ENCODE assay signal across 24 mouse cellular contexts in genomic region chr10:12711332-12711831, GRCm38 (mm10).
DNase-seq lines count a peak whose midpoint lies in the region; ATAC-seq and TF ChIP-seq lines count a peak whose summit lies in the region.
"Had no signal": no experiment of that assay in that cellular context is flagged by ENCODE, and none has a peak within 500 bp of the region (broad histone marks: within the 10 kb centered on the region; RNA-seq: fewer than 3 reads in every experiment).

No protein-coding gene starts in this region.

- H3K9ac ChIP-seq in hindbrain, embryonic 12.5 days: no peak overlapping the region
- no peak overlapping the region for H3K9ac ChIP-seq in hindbrain, postnatal 0 days (replicated peaks; ENCODE audit: low read length)
- no peak overlapping the region for H3K9ac ChIP-seq in neural tube, embryonic 13.5 days
- H3K9ac ChIP-seq: forebrain, embryonic 13.5 days had no signal

- ATAC-seq in hindbrain, embryonic 12.5 days (ENCODE audit: low FRiP score): 0 out of 2 replicates have a peak, but pooled peaks have one; percentile 32
- no peak for ATAC-seq in hindbrain, postnatal 0 days
- peak; percentile 50; the same call in 1 of the 2 replicates for ATAC-seq in neural tube, embryonic 13.5 days (ENCODE audit: low read depth)
- ATAC-seq: CD4-positive, CD25-positive, alpha-beta regulatory T cell, adult 4 months; forebrain, embryonic 13.5 days; forebrain, embryonic 16.5 days; hindbrain, embryonic 16.5 days; inflammation-experienced regulatory T-cells, adult 6 months had no signal

- 55% methylated on average over 11 of the region's 11 CpGs for WGBS in hindbrain, embryonic 12.5 days
- WGBS in hindbrain, postnatal 0 days: 56% methylated on average over 11 of the region's 11 CpGs
- WGBS in neural tube, embryonic 13.5 days: 19% methylated on average over 11 of the region's 11 CpGs

- no peak for TF ChIP-seq POLR2A in brain, embryonic 14.5 days (IDR thresholded peaks at IDR 0.05; ENCODE audit: borderline replicate concordance, extremely low read depth, insufficient read depth, insufficient read length, poor library complexity, severe bottlenecking)

- no peak overlapping the region for H3K4me2 ChIP-seq in hindbrain, embryonic 12.5 days (replicated peaks)
- no peak overlapping the region for H3K4me2 ChIP-seq in hindbrain, postnatal 0 days (ENCODE audit: low read depth, low read length)
- no peak overlapping the region for H3K4me2 ChIP-seq in neural tube, embryonic 13.5 days
- H3K4me2 ChIP-seq: forebrain, embryonic 13.5 days; heart, embryonic 11.5 days had no signal

- peak; percentile 63 for DNase-seq in heart, adult 11 months
- no peak for DNase-seq in heart, adult 18-20 months
- no peak for DNase-seq in hindbrain, postnatal 0 days (ENCODE audit: low spot score)
- peak; percentile 18 for DNase-seq in brain, embryonic 14.5 days (ENCODE audit: low read depth)
- DNase-seq: adrenal gland, adult 2 months; adrenal gland, postnatal 14 days; cerebellum, adult 11-12 months; cerebellum, adult 8-10 months; cerebellum, postnatal 10 days; cerebellum, postnatal 36 days; gastrocnemius, postnatal 10 days; gastrocnemius, postnatal 36 days; heart, adult 2 months; kidney, adult 18-20 months had no signal

- H3K4me3 ChIP-seq in hindbrain, embryonic 12.5 days: no peak overlapping the region
- no peak overlapping the region for H3K4me3 ChIP-seq in hindbrain, postnatal 0 days (ENCODE audit: low read length)
- no peak overlapping the region for H3K4me3 ChIP-seq in neural tube, embryonic 13.5 days
- H3K4me3 ChIP-seq: forebrain, embryonic 10.5 days; forebrain, embryonic 13.5 days; heart, adult 2 months; hindbrain, embryonic 10.5 days had no signal

- 0 out of 2 replicates have a peak, but pooled peaks cover 8% of the 10 kb centered on the region for H3K36me3 ChIP-seq in hindbrain, embryonic 12.5 days
- no peaks in the 10 kb centered on the region for H3K36me3 ChIP-seq in hindbrain, postnatal 0 days (ENCODE audit: insufficient read depth, low read length)
- no peaks in the 10 kb centered on the region for H3K36me3 ChIP-seq in neural tube, embryonic 13.5 days

- H3K27me3 ChIP-seq in hindbrain, embryonic 12.5 days: no peaks in the 10 kb centered on the region
- H3K27me3 ChIP-seq in hindbrain, postnatal 0 days (ENCODE audit: insufficient read depth, low read length): no peaks in the 10 kb centered on the region
- no peaks in the 10 kb centered on the region for H3K27me3 ChIP-seq in neural tube, embryonic 13.5 days
- H3K27me3 ChIP-seq: forebrain, embryonic 13.5 days had no signal

- H3K9me3 ChIP-seq in hindbrain, embryonic 12.5 days (replicated peaks): no peaks in the 10 kb centered on the region
- H3K9me3 ChIP-seq in hindbrain, postnatal 0 days (ENCODE audit: low read length): no peaks in the 10 kb centered on the region
- H3K9me3 ChIP-seq in neural tube, embryonic 13.5 days: no peaks in the 10 kb centered on the region
- H3K9me3 ChIP-seq: forebrain, embryonic 10.5 days; forebrain, embryonic 13.5 days; hindbrain, embryonic 10.5 days had no signal

- TF ChIP-seq CTCF in hindbrain, postnatal 0 days (IDR thresholded peaks at IDR 0.05; ENCODE audit: low read depth): no peak
- no peak for TF ChIP-seq CTCF in brain, embryonic 14.5 days (IDR thresholded peaks at IDR 0.05; ENCODE audit: borderline replicate concordance, extremely low read depth, insufficient read depth, insufficient read length)

- H3K4me1 ChIP-seq in hindbrain, embryonic 12.5 days: no peaks in the 10 kb centered on the region
- H3K4me1 ChIP-seq in hindbrain, postnatal 0 days (ENCODE audit: insufficient read depth, low read length): no peaks in the 10 kb centered on the region
- peaks cover 6% of the 10 kb centered on the region; the same call in 1 of the 2 replicates for H3K4me1 ChIP-seq in neural tube, embryonic 13.5 days (replicated peaks)
- H3K4me1 ChIP-seq: hindbrain, embryonic 10.5 days had no signal

- H3K27ac ChIP-seq in hindbrain, embryonic 12.5 days: no peak overlapping the region
- no peak overlapping the region for H3K27ac ChIP-seq in hindbrain, postnatal 0 days
- H3K27ac ChIP-seq in neural tube, embryonic 13.5 days (replicated peaks): no peak overlapping the region; the same call in 1 of the 2 replicates
- H3K27ac ChIP-seq: forebrain, embryonic 10.5 days; forebrain, embryonic 13.5 days; heart, adult 2 months; hindbrain, embryonic 10.5 days had no signal

Comparison
In these comparisons a context has a peak if more than half of its experiments do, and no peak if none do; other contexts are left out.
1. DNase-seq: peak in heart, adult 11 months (single experiment) and brain, embryonic 14.5 days (single experiment); none in heart, adult 18-20 months (0 of 2) and hindbrain, postnatal 0 days (single experiment).